Mouse (Mus musculus): ENCODE measurements around the gene Vdac2. TPM values are rescaled to one million over a fixed set of nuclear protein-coding genes. Genes with fewer than 3 reads are reported as not detected.

Gene Vdac2
- polyA plus RNA-seq (2017; shearing (Covaris generic)): 117 TPM

DNA sequence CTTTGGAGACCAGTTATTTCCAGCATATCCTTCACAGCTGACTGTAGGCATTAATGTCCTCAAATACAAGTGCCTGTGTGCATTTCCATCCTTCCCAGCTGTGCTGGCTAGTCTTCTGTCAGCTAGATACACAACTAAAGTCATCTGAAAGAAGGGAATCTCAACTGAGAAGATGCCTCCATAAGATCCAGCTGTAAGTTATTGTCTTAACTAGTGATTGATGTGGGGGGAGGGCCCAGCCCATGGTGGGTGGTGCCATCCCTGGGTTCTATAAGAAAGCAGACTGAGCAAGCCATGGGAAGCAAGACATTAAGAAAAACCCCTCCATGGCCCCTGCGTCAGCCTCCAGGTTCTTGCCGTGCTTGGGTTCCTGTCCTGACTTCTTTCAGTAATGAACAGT is at the start of gene Vdac2:
Gene Vdac2 (plus strand): TSS at position 301 of the 400 bp plus-strand sequence.

DNA sequence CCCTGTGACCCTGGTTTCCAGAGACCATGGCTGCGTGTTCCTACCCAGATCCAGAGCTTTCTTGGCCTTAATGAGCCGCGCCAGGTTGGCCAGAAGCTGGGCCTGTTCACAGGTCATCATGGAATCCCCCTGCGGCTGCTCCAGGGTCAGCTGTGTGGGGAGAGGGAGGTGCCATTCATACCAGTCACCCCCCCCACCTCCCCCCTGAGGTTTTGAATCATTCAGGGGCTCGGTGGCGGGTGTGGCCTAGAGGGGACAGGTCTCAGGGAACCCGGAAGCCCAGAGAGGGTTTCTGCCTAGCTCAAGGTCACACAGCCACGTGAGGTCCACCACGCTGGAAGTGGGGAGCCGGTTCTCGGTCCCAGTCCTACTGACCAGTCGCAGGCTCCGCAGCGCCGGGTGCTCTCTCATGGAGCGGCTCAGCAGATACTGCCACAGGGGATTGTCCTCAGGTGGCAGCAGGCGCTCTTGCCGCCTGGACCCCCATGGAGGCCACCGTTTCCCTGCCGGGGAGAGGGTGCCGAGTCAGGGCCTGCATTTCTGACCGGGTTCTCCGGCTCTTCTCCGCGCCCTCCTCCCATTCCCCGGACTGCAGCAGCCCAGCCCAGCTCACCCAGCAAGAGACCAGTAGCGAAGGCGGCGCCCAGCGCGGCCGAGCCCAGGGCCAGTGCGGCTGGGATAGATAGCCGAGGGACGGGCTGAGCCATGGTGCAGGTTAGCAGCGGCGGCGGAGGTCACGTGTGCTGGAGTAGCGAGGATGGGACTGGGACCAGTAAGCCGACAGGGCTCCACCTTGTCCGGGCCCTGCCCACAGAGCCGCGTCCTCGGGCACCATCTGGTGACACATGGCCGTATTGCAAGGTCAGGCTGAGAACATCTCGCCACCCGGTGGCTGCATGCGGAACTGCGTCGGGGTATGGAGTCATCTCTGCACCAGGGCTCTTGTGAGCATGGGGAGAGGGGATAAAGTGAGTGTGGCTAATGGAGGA is 23.4 kb downstream of the Vdac2 start, which contains the start of gene Comtd1:
Gene Comtd1 (minus strand): TSS at position 812 of the 989 bp plus-strand sequence.

Other genes starting within 250 kb of the Vdac2 start
- not detected for gene Dupd1, start 110.7 kb upstream of the Vdac2 start, polyA plus RNA-seq (2017; shearing (Covaris generic))
- gene Samd8, start 74.7 kb upstream of the Vdac2 start, polyA plus RNA-seq (2017; shearing (Covaris generic)): 36.5 TPM
- gene Dusp13, start 74.1 kb upstream of the Vdac2 start, polyA plus RNA-seq (2017; shearing (Covaris generic)): 0.61 TPM
- gene Comtd1, start 23.7 kb downstream of the Vdac2 start, polyA plus RNA-seq (2017; shearing (Covaris generic)): 13.7 TPM
- gene Zfp503, start 164.4 kb downstream of the Vdac2 start, polyA plus RNA-seq (2017; shearing (Covaris generic)): 0.09 TPM
- gene Lrmda, start 194.5 kb downstream of the Vdac2 start, polyA plus RNA-seq (2017; shearing (Covaris generic)): not detected

All from effector memory CD4-positive, alpha-beta T cell, adult 5 months (primary cell).